Mouse (Mus musculus): ENCODE measurements at regions not wholly inside any gene's neighbourhood (a gene's known extent, or its start where the extent isn't known, plus 50 kb on each side); places are given as distances from the start of the nearest gene placed in this dataset.

- no peak for ATAC-seq (ENCODE audit: low read depth)
These were observed 64.4 kb upstream of the Ldb2 start for GRCm38 (mm10) chr5:44863887-44864286.

GRCm38 (mm10) chr5:44863349-44863748 is 63.9 kb upstream of the Ldb2 start:
- H3K4me2 ChIP-seq = no peak overlapping the region
- no peak overlapping the region; the same call in 1 of the 2 replicates for H3K27ac ChIP-seq (replicated peaks)
- no peak for ATAC-seq (ENCODE audit: low read depth)
- no peaks in the 10 kb centered on the region for H3K27me3 ChIP-seq
- WGBS = 79% methylated on average over 3 of the region's 3 CpGs
- H3K9me3 ChIP-seq = no peaks in the 10 kb centered on the region
- no peaks in the 10 kb centered on the region for H3K36me3 ChIP-seq
- H3K4me1 ChIP-seq (replicated peaks) = no peaks in the 10 kb centered on the region
- no peak overlapping the region for H3K9ac ChIP-seq
- no peak overlapping the region for H3K4me3 ChIP-seq

More at GRCm38 (mm10) chr5:44863887-44864286, 64.4 kb upstream of the Ldb2 start:
- no peak overlapping the region for H3K4me2 ChIP-seq
- no peaks in the 10 kb centered on the region for H3K27me3 ChIP-seq
- H3K9ac ChIP-seq = no peak overlapping the region
- H3K27ac ChIP-seq (replicated peaks) = no peak overlapping the region; the same call in 1 of the 2 replicates
- no peaks in the 10 kb centered on the region for H3K9me3 ChIP-seq
- H3K4me3 ChIP-seq = no peak overlapping the region
- no peaks in the 10 kb centered on the region for H3K36me3 ChIP-seq
- H3K4me1 ChIP-seq (replicated peaks) = no peaks in the 10 kb centered on the region
- whole genome bisulfite sequencing = 52% methylated on average over 3 of the region's 3 CpGs

GRCm38 (mm10) chr5:44854189-44854588 is 54.7 kb upstream of the Ldb2 start:
- H3K27ac ChIP-seq (replicated peaks) = peak overlapping the region; percentile 42

More at GRCm38 (mm10) chr5:44854189-44854588, 54.7 kb upstream of the Ldb2 start:
- no peaks in the 10 kb centered on the region for H3K9me3 ChIP-seq
- no peak overlapping the region for H3K9ac ChIP-seq
- H3K27me3 ChIP-seq = no peaks in the 10 kb centered on the region
- H3K4me2 ChIP-seq = no peak overlapping the region
- H3K4me1 ChIP-seq (replicated peaks) = peaks cover 4% of the 10 kb centered on the region; the same call in 1 of the 2 replicates
- H3K4me3 ChIP-seq = no peak overlapping the region
- ATAC-seq (ENCODE audit: low read depth) = peak; percentile 69; the same call in 1 of the 2 replicates
- WGBS = 65% methylated on average over 4 of the region's 4 CpGs
- no peaks in the 10 kb centered on the region for H3K36me3 ChIP-seq
